Mouse (Mus musculus) heart, embryonic 11.5 days (tissue): Measurements from ENCODE around the gene Dolk. TPM values are rescaled to one million over a fixed set of nuclear protein-coding genes. Genes with fewer than 3 reads are reported as not detected.

Source experiments
- ATAC-seq: fragments of 200-750 bp; cut with Nextera tagmentation; replicated peaks from 2 replicates; pipeline ENCODE4 v1.8.0; 2017; ENCODE audit warnings: moderate library complexity; ENCODE audit not compliant: insufficient number of reproducible peaks, low FRiP score, low TSS enrichment
- H3K27ac ChIP-seq: fragments of 300-500 bp; sonication (generic); 2 replicates; pipeline ENCODE4 v1.5.1; 2014; ENCODE audit warnings: mild to moderate bottlenecking, low read depth, low read length
- H3K27me3 ChIP-seq: fragments of 300-500 bp; sonication (generic); 2 replicates; pipeline ENCODE4 v1.6.1; 2014; ENCODE audit warnings: mild to moderate bottlenecking, low read length, mixed read lengths; ENCODE audit not compliant: control insufficient read depth, insufficient read depth
- H3K36me3 ChIP-seq: fragments of 300-500 bp; sonication (generic); 2 replicates; pipeline ENCODE4 v1.6.1; 2014; ENCODE audit warnings: mild to moderate bottlenecking, low read length, moderate library complexity, mixed read lengths; ENCODE audit not compliant: control insufficient read depth, insufficient read depth
- H3K4me1 ChIP-seq: fragments of 300-500 bp; sonication (generic); 2 replicates; pipeline ENCODE4 v1.6.1; 2014; ENCODE audit warnings: low read length; ENCODE audit not compliant: control insufficient read depth, insufficient read depth
- H3K4me2 ChIP-seq: fragments of 300-500 bp; sonication (generic); 2 replicates; pipeline ENCODE4 v1.6.1; 2014; ENCODE audit warnings: mild to moderate bottlenecking, moderate library complexity
- H3K4me3 ChIP-seq: fragments of 300-500 bp; sonication (generic); 2 replicates; pipeline ENCODE4 v1.5.1; 2014; ENCODE audit warnings: low read depth, low read length
- H3K9ac ChIP-seq: fragments of 300-500 bp; sonication (generic); 2 replicates; pipeline ENCODE4 v1.6.1; 2014; ENCODE audit warnings: mild to moderate bottlenecking, low read depth, low read length, moderate library complexity
- H3K9me3 ChIP-seq: fragments of 300-500 bp; sonication (generic); replicated peaks from 2 replicates; pipeline ENCODE4 v1.6.1; 2016; ENCODE audit warnings: low read length; ENCODE audit not compliant: control insufficient read depth
- WGBS: fragments of 180-500 bp; shearing (Covaris S2); extraction: QIAGEN DNeasy Blood & Tissue Kit; methylation state at CpG from one replicate; pipeline ENCODE4 v1.1.7; 2014; ENCODE audit not compliant: insufficient replicate concordance; 5-methylcytosine and 5-hydroxymethylcytosine counted together
- polyA plus RNA-seq: library from polyadenylated mRNA; unstranded; fragments of >200 nt; fragmentation: Nextera tagmentation; extraction: Ambion mirVana; gene quantifications from 2 replicates; pipeline ENCODE4 v1.2.1, GENCODE M21; 2014

The Dolk gene
- polyA plus RNA-seq, 1 experiment from 2014 or later, result 26.6 TPM

DNA sequence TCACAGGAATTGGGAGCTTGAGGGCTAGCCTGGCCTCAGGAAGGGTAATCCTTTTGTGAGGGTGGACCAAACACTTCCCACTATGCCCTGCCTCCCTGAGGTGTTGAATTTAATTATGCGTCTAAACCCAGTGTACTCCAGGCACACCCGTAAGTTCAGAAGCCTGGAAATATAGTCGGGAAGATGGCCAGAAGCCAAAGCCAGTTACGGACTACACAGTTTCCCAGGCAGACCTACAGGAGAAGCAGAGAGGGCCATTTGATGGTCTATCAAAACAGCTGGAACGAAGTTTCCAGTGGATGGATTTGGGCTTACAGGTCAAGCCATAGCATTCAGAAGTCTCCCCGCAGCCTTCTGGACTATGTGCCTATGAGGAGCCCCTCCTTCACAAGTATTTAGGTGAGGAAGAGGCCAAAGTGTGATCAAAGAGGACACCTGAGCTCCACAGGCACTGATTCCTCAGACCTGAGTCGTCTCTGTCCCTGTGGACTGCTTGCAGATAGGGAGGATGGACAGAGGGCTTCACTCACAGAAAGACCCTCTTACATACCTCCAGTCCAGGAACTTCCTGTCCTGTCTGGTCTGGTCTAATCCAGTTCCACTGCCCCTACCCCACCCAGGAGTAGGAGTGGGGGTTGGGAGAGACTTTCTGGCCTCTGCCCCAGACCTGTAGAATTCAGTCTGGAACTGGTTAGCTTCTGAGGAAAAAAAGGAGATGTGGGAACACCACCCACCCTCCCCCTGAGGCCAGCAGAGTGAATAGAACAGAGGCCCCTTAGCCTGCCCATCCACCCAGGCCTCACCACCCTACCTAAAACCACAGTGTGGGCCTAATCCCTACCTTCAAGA, 21.2 kb downstream of the Dolk start:
- 0 out of 2 replicates have a peak, but pooled peaks have one; percentile 28 for ATAC-seq
- peak overlapping the region; percentile 86 for H3K27ac ChIP-seq
- H3K4me1 ChIP-seq, result peaks cover 36% of the 10 kb centered on the region
- no peak overlapping the region for H3K4me2 ChIP-seq
- WGBS, result 63% methylated on average over 7 of the region's 7 CpGs
- no peak overlapping the region for H3K4me3 ChIP-seq
- peaks cover 20% of the 10 kb centered on the region for H3K36me3 ChIP-seq
- H3K9me3 ChIP-seq, result no peaks in the 10 kb centered on the region
- H3K27me3 ChIP-seq, result no peaks in the 10 kb centered on the region
- H3K9ac ChIP-seq, result peak overlapping the region; percentile 53; the same call in 1 of the 2 replicates

DNA sequence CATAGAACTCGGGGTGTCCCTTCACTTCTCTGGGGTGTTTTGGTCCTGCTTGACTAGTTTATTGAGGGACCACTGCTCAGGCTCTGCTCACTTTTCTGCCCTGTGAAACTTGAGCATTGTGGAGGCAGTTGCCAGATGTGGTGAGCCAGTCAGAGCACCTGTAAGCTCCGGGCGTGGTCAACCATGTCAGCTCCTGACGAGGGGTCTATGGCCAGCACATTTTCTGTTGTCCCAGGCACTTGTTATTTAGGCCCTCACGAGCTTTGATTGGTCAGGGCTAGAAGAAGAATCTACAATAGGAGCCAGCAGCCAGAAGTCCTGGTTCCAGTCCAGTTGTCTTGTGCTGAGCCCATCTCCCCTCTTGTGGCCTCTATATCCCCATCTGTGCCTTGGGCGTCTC, 22.3 kb downstream of the Dolk start:
- peaks cover 45% of the 10 kb centered on the region for H3K4me1 ChIP-seq
- no peaks in the 10 kb centered on the region for H3K9me3 ChIP-seq
- no peaks in the 10 kb centered on the region for H3K27me3 ChIP-seq
- peaks cover 20% of the 10 kb centered on the region for H3K36me3 ChIP-seq
- ATAC-seq, result no peak
- no peak overlapping the region for H3K27ac ChIP-seq
- no peak overlapping the region for H3K4me2 ChIP-seq
- WGBS, result 90% methylated on average over 6 of the region's 6 CpGs
- H3K4me3 ChIP-seq, result no peak overlapping the region
- H3K9ac ChIP-seq, result no peak overlapping the region

DNA sequence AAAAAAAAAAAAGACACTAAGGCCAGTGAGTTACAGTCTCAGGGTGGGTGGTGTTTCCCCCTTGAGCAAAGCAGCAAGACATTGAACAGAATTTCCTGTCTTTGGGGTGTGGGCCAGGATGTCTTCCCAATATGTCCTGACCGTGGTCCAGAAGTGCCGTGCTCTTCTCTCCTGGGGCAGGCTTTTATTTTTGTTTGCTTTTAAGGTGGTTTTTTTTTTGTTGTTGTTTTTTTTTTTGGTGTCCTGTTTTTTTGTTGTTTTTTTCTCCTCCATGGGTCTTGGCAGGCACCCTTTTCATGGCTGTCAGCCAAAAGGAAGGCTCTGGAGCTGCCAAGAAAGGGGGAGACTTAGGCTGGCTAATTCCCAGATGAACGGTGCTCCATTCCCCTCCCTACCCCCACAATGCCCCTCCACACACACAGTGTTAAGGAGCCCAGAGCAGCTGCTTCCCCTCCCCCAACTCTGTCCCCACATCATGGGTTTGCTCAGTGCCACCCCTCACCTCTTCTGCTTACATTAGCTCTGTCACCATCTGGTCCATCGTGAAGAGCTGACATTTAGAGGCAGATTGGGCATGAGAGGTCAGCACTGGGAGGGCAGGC, 23.2 kb downstream of the Dolk start:
- no peak for ATAC-seq
- peak overlapping the region; percentile 29; the same call in 1 of the 2 replicates for H3K27ac ChIP-seq
- 62% methylated on average over 4 of the region's 4 CpGs for WGBS

DNA sequence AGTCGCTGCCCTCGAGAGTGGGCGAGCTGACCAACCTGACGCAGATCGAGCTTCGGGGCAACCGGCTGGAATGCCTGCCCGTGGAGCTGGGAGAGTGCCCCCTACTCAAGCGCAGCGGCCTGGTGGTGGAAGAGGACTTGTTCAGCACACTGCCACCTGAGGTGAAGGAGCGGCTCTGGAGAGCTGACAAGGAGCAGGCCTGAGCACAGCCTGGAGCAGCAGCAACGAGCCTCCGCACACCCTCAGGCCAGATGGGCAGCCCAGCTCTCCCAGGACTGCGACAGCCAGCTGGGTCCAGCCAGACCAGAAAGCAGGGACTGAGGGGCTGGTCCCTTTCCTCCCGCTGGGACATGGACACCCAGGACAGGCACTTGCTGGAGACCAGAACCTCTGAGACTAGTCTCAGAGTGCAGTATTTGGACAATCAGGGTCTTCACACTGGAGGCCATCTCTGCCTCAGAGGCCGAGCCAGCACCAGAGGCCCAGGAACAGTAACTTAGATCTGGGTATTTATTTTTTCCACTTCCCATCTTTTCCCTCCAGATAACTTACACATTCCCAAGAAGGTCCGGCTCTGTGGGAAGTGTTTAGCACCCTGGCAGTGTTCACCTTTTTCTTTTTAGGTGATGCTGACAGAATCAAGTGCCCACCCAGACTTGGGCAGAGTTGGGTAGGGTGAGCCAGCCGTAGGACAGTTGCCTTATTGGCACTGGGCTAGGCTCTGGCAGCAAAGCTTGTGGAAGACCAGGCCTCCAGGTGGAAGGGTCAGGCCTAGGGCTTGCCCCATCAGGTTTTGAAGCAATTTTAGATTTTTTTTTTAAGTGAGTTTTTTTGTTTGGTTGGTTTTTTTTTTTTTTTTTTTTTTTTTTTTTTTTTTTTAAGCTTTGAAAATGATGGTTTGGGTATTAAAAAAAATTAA, 24.0 kb downstream of the Dolk start:
- peaks cover 55% of the 10 kb centered on the region for H3K4me1 ChIP-seq
- no peak overlapping the region for H3K9ac ChIP-seq
- H3K4me3 ChIP-seq, result no peak overlapping the region
- 0 out of 2 replicates have a peak overlapping the region, but pooled peaks have one; percentile 22 for H3K27ac ChIP-seq
- ATAC-seq, result no peak
- no peaks in the 10 kb centered on the region for H3K27me3 ChIP-seq
- H3K4me2 ChIP-seq, result no peak overlapping the region
- H3K9me3 ChIP-seq, result no peaks in the 10 kb centered on the region
- 88% methylated on average over 18 of the region's 18 CpGs for WGBS
- peaks cover 24% of the 10 kb centered on the region for H3K36me3 ChIP-seq

More for the DNA sequence above, 23.2 kb downstream of the Dolk start:
- Histone ChIP-seq H3K36me3 (peaks cover 20% of the 10 kb centered on the region), H3K9me3 (no peaks in the 10 kb centered on the region), H3K4me3 (no peak overlapping the region), H3K9ac (no peak overlapping the region), H3K4me1 (peaks cover 52% of the 10 kb centered on the region), H3K27me3 (no peaks in the 10 kb centered on the region), H3K4me2 (no peak overlapping the region)

DNA sequence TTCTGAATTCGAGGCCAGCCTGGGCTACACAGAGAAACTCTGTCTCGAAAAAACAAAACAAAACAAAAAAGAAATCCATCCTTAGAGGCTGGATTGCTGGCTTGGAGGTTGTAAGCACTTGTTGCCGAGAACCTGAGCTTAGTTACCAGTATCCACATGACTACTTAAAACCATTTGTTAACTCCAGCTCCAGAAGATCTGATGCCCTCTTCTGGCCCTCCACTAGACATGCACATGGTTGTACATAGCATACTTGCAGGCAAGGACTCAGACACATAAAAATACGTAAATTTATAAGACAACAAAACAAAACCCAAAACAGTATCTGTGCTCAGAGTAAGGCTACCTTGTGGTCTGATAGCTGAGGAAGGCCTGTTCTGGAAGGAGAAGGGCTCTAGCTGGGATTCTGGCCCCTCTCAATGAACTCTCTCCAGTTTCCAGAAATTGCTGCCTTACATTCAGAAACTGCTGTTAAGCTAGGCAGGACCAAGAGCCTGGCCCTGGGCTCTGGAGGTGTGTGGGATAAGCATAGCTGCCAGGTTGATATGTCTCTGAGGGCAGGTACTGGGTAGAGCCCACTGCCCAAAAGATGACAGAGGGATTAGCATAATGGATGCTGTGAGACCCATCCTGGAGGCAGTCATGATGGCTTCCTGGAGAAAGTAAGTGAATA, 24.9 kb downstream of the Dolk start:
- 85% methylated on average over 4 of the region's 4 CpGs for WGBS

DNA sequence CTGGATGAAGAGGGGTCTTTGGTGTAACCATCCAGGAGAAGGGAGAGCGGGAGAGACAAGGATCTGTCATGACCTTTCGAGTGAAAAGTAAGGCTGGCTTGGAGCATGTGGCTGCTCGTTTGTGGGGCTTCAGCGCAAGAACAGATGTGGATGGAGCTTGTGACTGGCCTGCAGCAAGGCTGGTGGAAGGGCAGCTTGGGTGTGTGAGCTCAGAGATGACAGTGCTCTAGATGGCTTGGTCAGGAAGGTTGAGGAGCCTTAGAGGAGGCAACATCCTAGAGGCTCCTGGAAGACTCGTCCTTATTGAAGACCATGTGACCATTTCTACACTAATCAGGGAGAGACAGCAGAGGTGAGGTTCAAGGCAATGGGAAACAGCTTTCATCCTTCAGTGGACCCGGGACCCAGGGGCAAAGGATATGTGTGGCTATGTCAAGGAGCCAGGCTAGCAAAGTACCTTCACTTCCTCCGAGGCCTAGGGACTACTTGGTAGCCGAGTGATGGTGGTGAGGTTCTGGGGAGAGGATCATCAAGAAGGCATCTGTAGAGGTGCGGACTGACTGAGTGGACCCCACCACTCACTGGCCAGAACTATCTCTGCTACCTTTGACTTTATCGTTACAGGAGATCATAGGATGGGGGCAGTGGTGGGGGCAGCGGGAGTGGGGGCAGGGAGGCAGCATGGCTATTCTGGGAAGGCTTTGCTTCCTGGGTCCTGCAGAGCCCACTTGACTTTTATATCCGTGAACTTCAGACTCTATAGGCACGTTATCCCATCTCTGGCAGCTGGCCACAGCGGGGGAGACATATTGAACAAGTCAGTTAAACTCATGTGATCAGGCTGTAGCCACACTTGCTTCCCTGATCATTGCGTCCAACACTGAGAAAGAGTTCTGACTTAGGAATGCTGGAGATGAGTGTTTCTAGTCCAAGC, 26.7 kb downstream of the Dolk start:
- no peak for ATAC-seq
- no peak overlapping the region for H3K4me2 ChIP-seq
- no peak overlapping the region for H3K9ac ChIP-seq
- no peaks in the 10 kb centered on the region for H3K9me3 ChIP-seq
- no peak overlapping the region for H3K4me3 ChIP-seq
- peak overlapping the region; percentile 82 for H3K27ac ChIP-seq
- H3K4me1 ChIP-seq, result peaks cover 28% of the 10 kb centered on the region
- 80% methylated on average over 15 of the region's 15 CpGs for WGBS
- no peaks in the 10 kb centered on the region for H3K27me3 ChIP-seq
- peaks cover 43% of the 10 kb centered on the region for H3K36me3 ChIP-seq

More for the DNA sequence above, 24.9 kb downstream of the Dolk start:
- peaks cover 32% of the 10 kb centered on the region for H3K36me3 ChIP-seq
- ATAC-seq, result no peak
- no peak overlapping the region for H3K4me2 ChIP-seq
- peaks cover 46% of the 10 kb centered on the region for H3K4me1 ChIP-seq
- H3K9me3 ChIP-seq, result no peaks in the 10 kb centered on the region
- no peaks in the 10 kb centered on the region for H3K27me3 ChIP-seq
- H3K4me3 ChIP-seq, result no peak overlapping the region
- H3K27ac ChIP-seq, result no peak overlapping the region
- no peak overlapping the region for H3K9ac ChIP-seq

DNA sequence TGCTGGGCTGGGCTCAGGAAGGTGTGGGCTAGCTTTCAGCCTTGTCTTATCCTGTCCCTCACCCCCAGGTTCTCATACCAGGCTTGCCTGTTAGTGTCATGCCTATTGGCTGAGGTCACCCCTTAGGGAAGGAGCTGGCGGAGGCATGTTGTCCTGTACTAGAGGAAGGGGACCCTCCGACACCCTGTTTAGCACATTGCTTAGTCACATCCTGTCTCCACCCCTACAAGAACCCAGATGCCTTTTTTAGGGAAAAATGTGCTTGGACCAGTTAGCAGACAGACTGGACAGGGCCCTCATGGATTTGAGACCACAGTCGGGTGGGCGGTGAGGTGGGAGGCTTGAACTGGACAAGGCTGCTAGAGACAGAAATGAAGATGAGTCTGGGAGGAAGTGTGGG, 27.5 kb downstream of the Dolk start:
- no peaks in the 10 kb centered on the region for H3K9me3 ChIP-seq
- no peak overlapping the region for H3K4me3 ChIP-seq
- no peak for ATAC-seq
- peaks cover 43% of the 10 kb centered on the region for H3K36me3 ChIP-seq
- H3K9ac ChIP-seq, result no peak overlapping the region
- 52% methylated on average over 4 of the region's 4 CpGs for WGBS
- peak overlapping the region; percentile 82 for H3K27ac ChIP-seq
- H3K27me3 ChIP-seq, result no peaks in the 10 kb centered on the region
- peaks cover 21% of the 10 kb centered on the region for H3K4me1 ChIP-seq
- H3K4me2 ChIP-seq, result no peak overlapping the region
